Mouse (Mus musculus) G1E (cell line): Measurements from ENCODE around the gene Vmn1r64. TPM values are rescaled to one million over a fixed set of nuclear protein-coding genes. Genes with fewer than 3 reads are reported as not detected.
"Not testable (repeated sequence)": the region's sequence is repeated elsewhere in the genome, so short reads cannot be mapped to it uniquely, and the experiment has no call there.

Source experiments
- ATAC-seq: 2 replicates; pipeline ENCODE4 v1.8.0; 2016; ENCODE audit warnings: mild to moderate bottlenecking; ENCODE audit not compliant: insufficient number of reproducible peaks, poor library complexity, low FRiP score, severe bottlenecking; ENCODE audit errors: extremely low read depth
- DNase-seq: peaks from one replicate; pipeline ENCODE4 v3.0.0; 2012; ENCODE audit warnings: low spot score
- H3K27me3 ChIP-seq: 2 replicates; pipeline ENCODE4 v1.6.1; 2012; ENCODE audit warnings: mild to moderate bottlenecking, low read length, inconsistent platforms; ENCODE audit not compliant: insufficient read depth
- H3K36me3 ChIP-seq: replicated peaks from 2 replicates; pipeline ENCODE3; 2012; ENCODE audit warnings: mild to moderate bottlenecking, inconsistent platforms
- H3K4me1 ChIP-seq: 2 replicates; pipeline ENCODE4 v1.6.1; 2012; ENCODE audit warnings: low read depth, low read length, inconsistent platforms, mixed read lengths; ENCODE audit not compliant: insufficient read depth
- H3K4me3 ChIP-seq: 2 replicates; pipeline ENCODE4 v1.5.1; 2012; ENCODE audit warnings: low read depth, mild to moderate bottlenecking, inconsistent platforms, low read length, moderate library complexity, mixed read lengths
- H3K9me3 ChIP-seq: replicated peaks from 2 replicates; pipeline ENCODE4 v1.6.1; 2012; ENCODE audit warnings: inconsistent platforms
- CTCF ChIP-seq: IDR thresholded peaks from 2 replicates; pipeline ENCODE4 v1.5.1; 2012; ENCODE audit warnings: low read depth, low read length, inconsistent platforms, mixed read lengths
- GATA1 ChIP-seq: IDR thresholded peaks from 2 replicates; pipeline ENCODE4 v1.6.1; 2012; ENCODE audit warnings: borderline replicate concordance, low read length, inconsistent platforms, mixed read lengths
- GATA2 ChIP-seq: IDR thresholded peaks from 2 replicates; pipeline ENCODE4 v1.6.1; 2012; ENCODE audit warnings: low read depth, low read length, inconsistent platforms, borderline replicate concordance
- POLR2AphosphoS5 ChIP-seq: IDR thresholded peaks from 2 replicates; pipeline ENCODE4 v1.6.1; 2012; ENCODE audit warnings: low read depth, low read length, inconsistent platforms; ENCODE audit not compliant: insufficient replicate concordance
- TAL1 ChIP-seq: conservative IDR thresholded peaks from 2 replicates; pipeline ENCODE4 v1.6.1; 2012; ENCODE audit warnings: low read depth, low read length, inconsistent platforms, mixed read lengths
- polyA plus RNA-seq: library from polyadenylated mRNA; stranded (reverse); fragments of >175 nt; gene quantifications from 2 replicates; pipeline ENCODE4 v1.2.3, GENCODE M21; 2012
- total RNA-seq, 2 experiments: library from RNA; stranded (forward) in 1 of 2; stranded (reverse) in 1 of 2; fragments of 200-1000 nt in 1 of 2; fragments of >200 nt in 1 of 2; fragmentation: Nextera tagmentation in 1 of 2; gene quantifications; 2 replicates each; pipeline ENCODE4 v1.2.3; 2014 to 2017

Gene Vmn1r64
- total RNA-seq (2014; fragmentation: Nextera tagmentation) (not detected in 2 replicates), total RNA-seq (2017) (0.23 TPM in 1 of 2 replicates, not detected in the other), polyA plus RNA-seq (not detected in 2 replicates)

DNA sequence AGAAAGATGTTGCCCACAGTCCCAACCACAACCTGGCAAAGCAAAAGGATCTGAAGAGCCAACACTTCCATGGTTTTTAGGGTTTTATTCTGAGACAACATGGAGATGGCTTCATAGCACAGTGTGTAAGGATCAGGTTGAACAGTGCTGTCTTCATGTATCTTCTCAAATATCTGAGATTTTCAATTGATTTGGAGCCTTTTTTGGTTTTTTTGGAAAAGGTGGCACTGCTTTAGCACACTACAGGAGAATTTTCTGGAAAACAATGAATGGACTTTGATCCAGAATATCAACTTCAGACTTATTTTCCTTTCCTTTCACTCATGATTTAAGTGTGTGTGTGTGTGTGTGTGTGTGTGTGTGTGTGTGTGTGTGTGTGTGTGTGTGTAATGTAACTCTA lies at the start of gene Vmn1r64:
Vmn1r64 (minus strand) TSS at position 101 of the 400 bp plus-strand sequence.
- Histone ChIP-seq H3K27me3 (no peaks in the 10 kb centered on the region), H3K4me1 (no peaks in the 10 kb centered on the region), H3K36me3 (no peaks in the 10 kb centered on the region), H3K9me3 (no peaks in the 10 kb centered on the region), H3K4me3 (no peak within 1 kb of the TSS)
- TF ChIP-seq TAL1 (no peak), CTCF (no peak), POLR2AphosphoS5 (no peak), GATA1 (no peak), GATA2 (no peak)
- ATAC-seq (no peak), DNase-seq (no peak)

GRCm38 (mm10) chr7:5899238-5899637 lies 14.9 kb upstream of the Vmn1r64 start:
- Histone ChIP-seq H3K4me3 (no peak overlapping the region), H3K27me3 (no peaks in the 10 kb centered on the region), H3K9me3 (no peaks in the 10 kb centered on the region), H3K36me3 (no peaks in the 10 kb centered on the region), H3K4me1 (no peaks in the 10 kb centered on the region)
- TF ChIP-seq GATA1 (no peak), GATA2 (no peak), CTCF (no peak), TAL1 (no peak), POLR2AphosphoS5 (no peak)
- DNase-seq, result no peak
- no peak for ATAC-seq

GRCm38 (mm10) chr7:5897245-5897644 lies 12.9 kb upstream of the Vmn1r64 start:
- not testable (repeated sequence) for H3K9me3 ChIP-seq, H3K27me3 ChIP-seq, DNase-seq, ATAC-seq, H3K36me3 ChIP-seq, H3K4me3 ChIP-seq, H3K4me1 ChIP-seq

Other genes with a start within 250 kb of the Vmn1r64 start
- not detected in 2 replicates for gene Vmn1r62, start 210.9 kb downstream of the Vmn1r64 start, total RNA-seq (2014; fragmentation: Nextera tagmentation)
- 0.06 and 0.16 TPM in 2 replicates for gene Vmn1r62, start 210.9 kb downstream of the Vmn1r64 start, total RNA-seq (2017)
- not detected in 2 replicates for gene Vmn1r62, start 210.9 kb downstream of the Vmn1r64 start, polyA plus RNA-seq
- not detected in 2 replicates for gene Vmn1r63, start 79.1 kb downstream of the Vmn1r64 start, total RNA-seq (2014; fragmentation: Nextera tagmentation)
- gene Vmn1r63, start 79.1 kb downstream of the Vmn1r64 start, total RNA-seq (2017), result 0.06 TPM in 1 of 2 replicates, not detected in the other
- not detected in 2 replicates for gene Vmn1r63, start 79.1 kb downstream of the Vmn1r64 start, polyA plus RNA-seq
- gene Vmn1r65, start 126.5 kb upstream of the Vmn1r64 start, total RNA-seq (2014; fragmentation: Nextera tagmentation), result not detected in 2 replicates
- gene Vmn1r65, start 126.5 kb upstream of the Vmn1r64 start, total RNA-seq (2017), result 0.06 and 0.22 TPM in 2 replicates
- gene Vmn1r65, start 126.5 kb upstream of the Vmn1r64 start, polyA plus RNA-seq, result not detected in 2 replicates
- gene Nlrp4c, start 160.6 kb upstream of the Vmn1r64 start, total RNA-seq (2014; fragmentation: Nextera tagmentation), result not detected in 2 replicates
- gene Nlrp4c, start 160.6 kb upstream of the Vmn1r64 start, total RNA-seq (2017), result 0.06 and 0.11 TPM in 2 replicates
- not detected in 2 replicates for gene Nlrp4c, start 160.6 kb upstream of the Vmn1r64 start, polyA plus RNA-seq